Mouse (Mus musculus): ENCODE measurements around the gene Pygo1. TPM values are rescaled to one million over a fixed set of nuclear protein-coding genes. Genes with fewer than 3 reads are reported as not detected.
A peak's percentile ranks its signal among the peaks of the same experiment; 100 is the strongest.

Gene Pygo1
- total RNA-seq, 2 experiments from 2014 or later = 14.5 to 14.6 TPM

DNA sequence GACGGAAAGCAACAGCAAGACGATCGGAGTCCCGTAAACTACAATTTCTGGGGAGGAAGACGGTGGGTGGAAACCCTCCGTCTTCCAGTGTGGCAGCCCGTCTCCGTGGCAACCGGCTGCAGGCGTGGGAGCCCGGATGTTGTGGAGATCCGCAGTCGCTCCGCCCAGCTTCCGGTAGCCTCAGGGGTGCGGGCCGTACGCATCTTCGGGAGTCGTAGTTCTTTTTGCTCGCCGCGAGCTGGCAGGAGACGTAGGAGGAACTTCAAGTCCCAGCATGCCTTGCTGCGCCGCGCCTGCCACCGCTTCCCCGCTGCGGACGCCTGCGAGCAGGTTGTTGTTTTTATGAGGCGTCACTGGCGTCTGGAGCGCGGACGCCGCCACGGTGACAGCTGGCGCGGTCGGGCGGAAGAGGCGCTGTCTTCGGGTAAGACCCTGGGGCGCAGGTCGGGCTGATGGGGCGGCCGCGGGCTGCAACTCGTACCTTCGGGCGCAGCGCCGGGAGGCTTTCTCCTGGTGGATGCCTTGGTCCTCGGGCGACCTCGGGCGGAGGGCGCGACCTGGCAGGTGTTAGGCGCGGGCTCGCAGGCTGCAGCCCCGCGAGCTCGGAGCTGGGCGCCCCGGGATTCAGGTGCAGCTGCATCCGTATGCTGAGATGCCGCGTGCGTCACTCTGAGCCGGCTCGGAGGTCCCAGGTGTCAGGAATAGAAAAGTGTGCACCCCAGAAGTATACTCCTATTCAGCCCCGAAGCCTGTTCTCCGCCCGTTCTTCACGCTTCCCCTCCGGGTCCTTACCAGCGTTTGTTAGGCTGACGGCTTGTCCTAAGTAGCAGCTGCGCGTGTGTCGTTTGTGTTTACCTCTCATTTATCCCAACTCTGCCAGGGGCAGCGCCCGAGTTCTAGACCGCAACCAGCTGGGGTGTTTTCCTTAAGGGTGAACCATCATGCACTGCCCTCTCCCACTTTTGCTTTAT, 60.1 kb downstream of the Pygo1 start, which contains the start of the genes Ccpg1os and Ccpg1:
Ccpg1os (minus strand) TSS at position 133 of the 971 bp plus-strand sequence.
Ccpg1 (plus strand) TSS at position 180 of the 971 bp plus-strand sequence.
- intact Hi-C loops (cut with DNase I) = no loop called here
- peak; percentile 98 to 99 for DNase-seq (ENCODE audit: low spot score in 2 of 2)

GRCm38 (mm10) chr9:72987703-72988102, 62.3 kb downstream of the Pygo1 start:
- intact Hi-C loops (cut with DNase I) = no loop called here
- no peak for DNase-seq (ENCODE audit: low spot score in 2 of 2)

DNA sequence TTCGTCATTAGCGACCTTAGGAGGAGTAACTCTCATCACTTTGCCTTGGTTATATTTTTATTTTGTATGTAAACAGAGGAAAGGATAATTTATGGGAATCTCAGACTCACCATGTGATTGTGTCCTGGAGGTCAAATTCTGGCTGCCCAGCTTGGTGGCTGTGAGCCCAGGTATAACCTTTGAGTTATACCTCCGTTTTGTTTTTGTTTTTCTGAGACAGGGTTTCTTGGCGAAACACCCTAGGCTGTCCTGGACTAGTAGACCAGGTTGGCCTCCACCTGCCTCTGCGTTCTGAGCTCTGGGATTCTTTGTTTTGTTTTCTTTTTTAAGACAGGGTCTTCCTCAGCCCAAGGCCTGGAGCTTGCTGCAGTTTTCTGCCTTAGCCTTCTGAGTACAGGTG, 63.3 kb downstream of the Pygo1 start:
- DNase-seq (ENCODE audit: low spot score in 2 of 2) = no peak
- intact Hi-C loops (cut with DNase I) = no loop called here

GRCm38 (mm10) chr9:72991420-72991819, 66.0 kb downstream of the Pygo1 start:
- intact Hi-C loops (cut with DNase I) = no loop called here
- no peak for DNase-seq (ENCODE audit: low spot score in 2 of 2)

DNA sequence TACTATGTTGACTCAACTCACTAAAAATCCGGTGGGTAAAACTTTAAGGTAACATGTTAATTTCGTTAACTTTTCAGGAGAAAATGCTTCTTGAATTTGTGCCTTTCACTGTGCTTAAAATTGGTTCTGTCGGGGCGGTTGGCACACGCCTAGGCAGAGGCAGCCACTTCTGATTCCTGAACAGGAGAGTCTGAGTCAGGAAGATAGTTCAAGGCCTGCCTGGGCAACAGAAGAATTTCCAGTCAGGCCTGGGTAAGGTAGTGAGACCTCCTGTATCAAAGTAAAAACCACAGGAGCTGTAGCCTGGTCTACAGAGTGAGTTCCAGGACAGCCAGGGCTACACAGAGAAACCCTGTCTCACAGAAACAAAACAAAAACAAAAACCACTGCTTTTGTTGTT, 67.1 kb downstream of the Pygo1 start:
- DNase-seq (ENCODE audit: low spot score in 2 of 2) = no peak
- intact Hi-C loops (cut with DNase I) = no loop called here

DNA sequence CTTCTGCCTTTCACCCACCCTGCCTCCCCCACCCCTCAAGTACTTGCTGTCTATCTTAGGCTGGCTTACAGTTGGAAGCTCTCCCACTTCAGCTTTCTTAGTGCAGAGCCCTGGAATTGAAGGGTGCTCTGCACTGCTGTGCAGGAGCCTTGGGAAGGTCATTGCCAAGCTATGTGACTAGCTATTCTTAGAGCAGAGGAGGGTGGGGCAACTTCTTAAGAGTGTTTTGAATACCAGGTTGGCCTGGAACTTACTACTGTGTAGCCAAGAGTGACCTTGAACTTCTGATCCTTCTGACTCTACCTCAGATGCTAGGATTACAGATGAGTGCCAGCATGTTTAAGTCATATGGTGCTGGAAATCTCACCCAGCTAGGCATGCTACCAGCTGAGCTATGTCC, 70.7 kb downstream of the Pygo1 start:
- intact Hi-C loops (cut with DNase I) = no loop called here
- no peak for DNase-seq (ENCODE audit: low spot score in 2 of 2)

DNA sequence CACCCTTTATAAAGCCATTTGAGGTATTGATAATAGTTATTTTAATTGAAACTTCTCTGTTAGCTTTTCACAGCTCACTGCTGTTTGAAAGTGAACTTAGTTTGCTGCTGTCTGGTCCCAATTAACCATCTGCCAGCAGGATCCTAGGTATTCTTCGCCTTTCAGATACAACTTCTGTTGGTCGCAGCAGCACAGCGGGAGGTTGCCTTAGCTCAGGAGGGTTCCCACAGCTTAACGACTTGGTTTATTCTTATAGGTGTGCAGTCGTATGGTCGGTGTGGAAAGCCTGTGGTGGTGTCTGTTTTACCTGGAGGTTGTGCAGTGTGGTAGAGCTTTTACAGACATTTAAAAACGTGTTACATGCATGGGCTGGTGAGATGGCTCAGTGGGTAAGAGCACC, 71.4 kb downstream of the Pygo1 start:
- no peak for DNase-seq (ENCODE audit: low spot score in 2 of 2)
- intact Hi-C loops (cut with DNase I) = no loop called here

DNA sequence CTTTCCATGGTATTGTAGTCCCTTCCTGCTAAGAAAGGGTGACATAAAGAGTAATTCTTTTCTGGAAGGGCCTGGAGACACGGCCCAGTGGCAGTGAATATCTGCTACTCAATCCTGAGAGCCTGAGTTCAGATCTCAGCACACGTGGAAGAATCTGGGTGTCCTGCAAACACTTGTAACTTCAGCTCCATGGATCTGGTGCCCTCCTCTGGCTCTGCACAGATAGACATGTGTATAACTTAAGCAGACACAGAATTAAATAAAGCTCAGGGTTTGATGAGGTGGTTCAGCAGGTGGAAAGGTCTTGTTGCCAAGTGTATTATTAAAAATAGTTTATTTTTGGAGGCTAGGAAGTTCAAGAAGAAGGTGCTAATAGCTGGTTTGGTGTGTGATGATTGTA, 75.0 kb downstream of the Pygo1 start:
- no peak for DNase-seq (ENCODE audit: low spot score in 2 of 2)
- intact Hi-C loops (cut with DNase I) = no loop called here

- intact Hi-C loops (cut with DNase I) = no loop called here
- DNase-seq (ENCODE audit: low spot score in 2 of 2) = no peak
These were observed 76.0 kb downstream of the Pygo1 start for GRCm38 (mm10) chr9:73001314-73002011.

Other genes starting within 250 kb of the Pygo1 start
- gene Prtg, start 118.8 kb upstream of the Pygo1 start, total RNA-seq (2021) = 1 to 10 TPM; 1.1 to 1.7 TPM
- gene Dyx1c1, start 33.1 kb downstream of the Pygo1 start, total RNA-seq (2021) = 1 to 10 TPM in 1 of 2 experiments, under 1 TPM in 1; 0.62 to 1.4 TPM
- gene Gm44503, start 33.2 kb downstream of the Pygo1 start, total RNA-seq (2021) = under 1 TPM in 1 of 2 experiments, not detected in 1; 0.09 TPM
- 10 to 100 TPM in 1 of 2 experiments, 1 to 10 TPM in 1; 9.0 to 10.1 TPM for gene Ccpg1os, start 59.7 kb downstream of the Pygo1 start, total RNA-seq (2021)
- gene Ccpg1, start 59.8 kb downstream of the Pygo1 start, total RNA-seq (2021) = 100 to 1,000 TPM; 111 to 123 TPM
- gene Pigb, start 114.7 kb downstream of the Pygo1 start, total RNA-seq (2021) = 10 to 100 TPM; 14.6 to 16.7 TPM
- 1 to 10 TPM; 4.9 to 8.1 TPM for gene Rab27a, start 119.2 kb downstream of the Pygo1 start, total RNA-seq (2021)
- gene Khdc3, start 176.2 kb downstream of the Pygo1 start, total RNA-seq (2021) = 1 to 10 TPM; 1.3 to 2.4 TPM
- not detected for gene Gm20509, start 176.8 kb downstream of the Pygo1 start, total RNA-seq (2021)
- 10 to 100 TPM; 55.7 to 62.4 TPM for gene Rsl24d1, start 187.8 kb downstream of the Pygo1 start, total RNA-seq (2021)